Mouse (Mus musculus) granulocyte monocyte progenitor cell, adult 5-6 weeks (primary cell): ENCODE data around the gene Tram2. TPM values are rescaled to one million over a fixed set of nuclear protein-coding genes. Genes with fewer than 3 reads are reported as not detected.
A peak's percentile ranks its signal among the peaks of the same experiment; 100 is the strongest.

ENCODE experiments used
- ATAC-seq: replicated peaks from 2 replicates; pipeline ENCODE4 v1.8.0; 2016; ENCODE audit warnings: mild to moderate bottlenecking, moderate TSS enrichment, inconsistent platforms; ENCODE audit not compliant: poor library complexity, severe bottlenecking
- total RNA-seq, 2 experiments: library from RNA; stranded (forward) in 1 of 2; stranded (reverse) in 1 of 2; fragments of 200-712, 200-1000 nt in 1 of 2; fragments of >200 nt in 1 of 2; fragmentation: Nextera tagmentation in 1 of 2; gene quantifications; 2 replicates each; pipeline ENCODE4 v1.2.3; 2014 to 2017

The Tram2 gene
- total RNA-seq, 2 experiments from 2014 or later, result 2.2 to 8.9 TPM

DNA sequence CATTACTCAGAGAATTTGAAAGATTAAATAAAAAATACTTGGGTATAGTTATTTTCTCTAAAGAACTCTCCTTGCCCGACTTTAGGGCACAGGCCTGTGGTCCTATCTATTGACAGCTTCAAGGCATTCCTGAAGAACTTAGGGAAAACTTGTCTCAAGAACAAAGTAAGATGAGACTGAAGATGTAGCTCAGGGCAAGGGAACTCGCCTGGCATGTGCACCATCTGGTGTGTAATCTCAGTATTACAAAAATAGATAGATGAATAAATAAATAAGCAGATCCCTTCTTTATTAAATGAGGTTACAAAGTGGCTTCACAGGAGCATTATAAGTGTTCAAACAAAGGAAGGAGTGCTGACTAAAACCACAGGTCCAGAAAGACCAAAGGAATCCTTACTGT is 94.9 kb downstream of the Tram2 start:
- ATAC-seq, result no peak

DNA sequence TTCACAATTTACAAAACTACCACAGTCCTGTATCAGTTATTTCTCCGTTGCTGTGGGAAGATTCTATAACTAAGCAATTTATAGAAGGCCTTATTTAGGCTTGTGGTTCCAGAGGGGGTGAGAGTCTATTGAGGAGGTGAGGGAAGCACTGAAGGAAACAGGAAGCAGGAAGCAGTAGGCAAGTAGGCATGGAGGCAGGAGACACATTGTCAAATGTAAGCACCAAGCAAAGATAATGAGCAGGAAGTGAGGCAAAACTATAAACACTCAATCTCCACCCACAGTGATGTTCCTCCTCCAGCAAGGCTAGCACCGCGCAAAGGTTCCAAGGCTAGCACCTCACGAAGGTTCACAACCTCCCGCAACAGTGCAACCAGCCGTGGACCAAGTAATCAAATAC is 97.3 kb downstream of the Tram2 start:
- ATAC-seq, result 0 out of 2 replicates have a peak, but pooled peaks have one; percentile 10

DNA sequence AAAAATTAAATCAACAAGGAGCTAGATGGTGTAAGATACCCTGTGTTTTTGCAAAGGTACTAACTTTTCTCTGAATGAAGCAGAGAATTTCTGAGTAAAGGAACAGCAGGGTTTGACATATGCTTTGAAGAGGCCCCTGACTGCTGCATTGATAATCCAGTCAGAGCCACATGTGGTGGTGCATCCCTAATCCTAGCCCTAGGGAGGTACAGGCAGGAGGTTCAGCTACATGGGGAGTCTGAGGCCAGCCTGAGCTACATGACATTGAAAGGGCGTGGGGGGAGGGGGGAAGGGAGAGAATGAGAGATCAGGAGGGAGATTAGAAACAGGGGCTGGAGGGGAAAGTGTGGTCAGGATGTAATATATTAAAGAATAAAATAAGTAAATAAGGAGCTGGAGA is 98.5 kb downstream of the Tram2 start:
- ATAC-seq, result no peak

DNA sequence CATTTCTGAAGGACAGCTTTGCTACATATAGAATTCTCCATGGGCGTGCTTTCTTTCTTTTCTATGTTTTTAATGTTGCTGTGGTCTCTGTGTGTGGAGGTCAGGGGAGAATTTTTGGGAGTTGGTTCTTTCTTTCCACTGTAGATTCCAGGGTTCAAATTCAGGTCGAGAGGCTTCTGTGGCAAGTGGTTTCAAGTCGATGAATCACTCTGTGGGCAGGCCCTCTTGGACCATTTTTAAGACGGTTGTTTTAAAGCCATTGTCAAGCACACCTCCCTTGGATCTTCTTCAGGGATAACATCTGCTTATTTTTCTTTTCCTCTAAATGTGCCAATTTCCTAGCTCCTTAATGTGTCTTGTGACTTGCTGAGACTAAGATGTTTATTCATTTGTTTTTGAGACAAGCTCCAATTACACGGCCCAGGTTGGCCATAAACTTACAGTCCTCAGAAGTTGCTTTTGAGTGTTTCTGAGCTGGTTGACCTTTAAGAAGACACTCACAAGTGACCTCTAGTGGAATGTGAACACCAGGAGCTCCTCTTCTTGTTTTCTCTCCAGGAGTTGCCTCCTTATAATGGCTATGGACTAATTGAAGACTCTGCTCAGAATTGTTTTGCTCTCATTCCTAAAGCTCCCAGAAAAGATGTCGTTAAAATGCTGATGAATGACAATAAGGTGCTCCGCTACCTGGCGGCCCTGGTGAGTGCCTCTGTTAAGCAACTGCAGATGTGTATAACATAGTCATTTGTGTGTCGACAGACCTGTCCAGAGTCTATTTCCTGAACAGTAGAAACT is 104.5 kb downstream of the Tram2 start:
- ATAC-seq, result no peak

DNA sequence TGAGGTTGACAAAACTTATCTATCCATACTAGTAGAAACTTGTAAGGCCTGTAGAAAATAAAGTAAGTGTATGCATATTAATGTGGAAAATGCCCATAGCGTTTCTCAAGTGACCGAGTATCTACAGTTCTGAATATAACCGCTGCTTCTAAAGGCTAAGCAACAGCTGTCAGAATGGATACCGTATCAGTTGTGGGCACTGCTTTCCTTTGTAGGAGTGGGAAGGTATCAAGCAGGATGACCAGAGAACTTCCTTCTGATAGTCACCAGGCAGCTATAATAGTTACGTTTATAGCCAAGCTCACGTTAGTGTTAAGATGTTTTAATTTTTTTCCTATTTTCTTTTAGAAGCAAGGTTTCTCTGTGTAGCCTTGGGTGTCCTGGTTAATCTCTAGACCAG is 105.6 kb downstream of the Tram2 start:
- ATAC-seq, result no peak

DNA sequence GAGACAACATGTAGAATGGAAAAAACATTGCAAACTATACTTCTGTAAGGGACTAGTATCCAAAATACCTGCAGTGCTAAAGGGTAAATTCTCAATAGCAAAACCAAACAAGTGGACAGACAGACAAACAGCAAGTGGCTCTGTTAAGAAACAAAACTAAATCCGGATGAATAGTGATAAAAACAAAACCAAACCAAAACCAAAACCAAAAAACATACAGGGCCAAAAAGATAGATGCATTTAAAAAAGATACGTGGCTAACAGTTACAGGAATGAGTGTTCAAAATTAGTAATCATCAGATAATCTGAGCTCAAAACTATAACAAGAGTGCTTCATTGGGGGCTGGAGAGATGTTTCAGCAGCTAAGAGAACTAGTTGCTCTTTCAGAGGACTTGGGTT is 109.4 kb downstream of the Tram2 start:
- no peak for ATAC-seq

DNA sequence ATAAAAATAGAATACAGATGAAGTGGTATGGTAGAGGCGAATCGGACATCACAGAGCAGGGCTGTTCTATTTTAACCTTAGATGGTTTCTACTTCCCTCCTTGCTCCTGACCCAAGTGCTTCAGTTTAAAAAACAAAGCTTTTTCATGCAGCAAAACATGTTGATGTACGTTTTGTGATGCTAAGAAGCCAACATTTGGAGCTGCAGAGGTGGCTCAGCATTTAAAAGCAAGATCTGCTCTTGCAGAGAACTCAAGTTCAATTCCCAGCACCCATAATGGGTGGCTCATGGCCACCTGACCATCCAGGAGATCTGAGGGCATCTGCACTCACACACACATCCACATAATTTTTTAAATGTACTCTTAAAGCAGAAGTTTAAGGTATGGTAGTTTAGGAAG is 124.2 kb downstream of the Tram2 start:
- no peak for ATAC-seq

DNA sequence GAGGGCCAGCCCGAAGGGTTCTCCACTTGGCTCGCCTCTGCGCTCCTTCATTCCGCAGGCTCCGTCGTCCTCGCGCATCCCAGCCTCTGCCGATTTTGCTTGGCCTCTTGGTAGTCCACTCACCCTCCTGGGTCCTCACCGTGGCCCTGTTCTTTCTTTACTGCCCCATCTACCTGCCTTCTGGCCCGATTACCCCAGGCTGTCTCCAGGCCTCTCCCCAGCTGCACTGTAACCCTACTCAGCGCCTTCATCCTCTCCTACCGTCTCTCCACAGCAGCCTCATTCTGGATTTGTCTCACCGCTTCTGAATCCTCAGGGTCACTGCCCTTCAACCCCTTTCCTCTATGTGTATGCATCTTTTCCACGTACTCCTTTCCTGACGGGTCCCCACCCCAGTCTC is 127.2 kb downstream of the Tram2 start:
- ATAC-seq, result no peak; the same call in 1 of the 2 replicates

DNA sequence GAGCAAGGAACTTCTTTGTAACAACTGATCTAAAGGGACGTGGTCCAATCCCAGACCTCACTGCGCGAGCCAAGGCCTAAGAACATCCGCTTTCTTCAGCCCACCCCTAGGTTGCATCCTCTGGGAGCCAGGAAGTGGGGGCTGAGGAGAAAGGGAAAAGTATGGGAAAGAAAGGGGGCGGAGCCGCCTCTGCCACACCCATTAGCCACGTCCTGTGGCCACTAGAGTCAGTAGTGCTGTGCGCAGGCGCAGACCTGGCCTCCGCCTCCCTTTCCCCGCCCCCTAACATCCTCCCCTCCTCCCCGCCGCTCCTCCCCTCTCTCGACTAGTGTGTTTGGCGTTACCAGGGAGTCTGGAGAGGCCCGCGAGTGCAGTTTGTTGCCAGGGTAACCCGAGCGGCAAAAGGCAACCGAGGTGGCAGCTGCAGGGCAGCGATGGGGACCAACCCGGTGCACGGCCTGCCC is 127.7 kb downstream of the Tram2 start, which contains the start of gene Efhc1:
Efhc1 (plus strand) TSS at position 327 of the 464 bp plus-strand sequence.
- peak; percentile 96 for ATAC-seq

Other genes with a start within 250 kb of the Tram2 start
- gene Paqr8, start 188.6 kb downstream of the Tram2 start, total RNA-seq (2014; fragmentation: Nextera tagmentation), result 3.0 and 3.1 TPM in 2 replicates
- 2.6 and 2.9 TPM in 2 replicates for gene Paqr8, start 188.6 kb downstream of the Tram2 start, total RNA-seq (2017)
- gene Efhc1, start 127.6 kb downstream of the Tram2 start, total RNA-seq (2014; fragmentation: Nextera tagmentation), result not detected in 2 replicates
- 0.15 and 0.26 TPM in 2 replicates for gene Efhc1, start 127.6 kb downstream of the Tram2 start, total RNA-seq (2017)
- 1.1 and 1.6 TPM in 2 replicates for gene Tmem14a, start 139.3 kb upstream of the Tram2 start, total RNA-seq (2014; fragmentation: Nextera tagmentation)
- 1.4 and 2.4 TPM in 2 replicates for gene Tmem14a, start 139.3 kb upstream of the Tram2 start, total RNA-seq (2017)
- 0.90 TPM in 1 of 2 replicates, not detected in the other for gene Gsta3, start 161.4 kb upstream of the Tram2 start, total RNA-seq (2014; fragmentation: Nextera tagmentation)
- 0.52 TPM in 1 of 2 replicates, not detected in the other for gene Gsta3, start 161.4 kb upstream of the Tram2 start, total RNA-seq (2017)